Mouse (Mus musculus): ENCODE data around the gene Spice1. TPM values are rescaled to one million over a fixed set of nuclear protein-coding genes. Genes with fewer than 3 reads are reported as not detected.

Spice1 gene
- total RNA-seq, 2 experiments from 2014 or later = 4.8 to 6.2 TPM

- peak; percentile 14 for DNase-seq
- intact Hi-C loops (cut with DNase I; ENCODE audit: low total_unique reads) = no loop called here
These were observed 88.0 kb downstream of the Spice1 start for GRCm38 (mm10) chr16:44434931-44435330.

GRCm38 (mm10) chr16:44435481-44435880 is 88.6 kb downstream of the Spice1 start:
- DNase-seq = no peak

More at GRCm38 (mm10) chr16:44435481-44435880, 88.6 kb downstream of the Spice1 start:
- intact Hi-C loops (cut with DNase I; ENCODE audit: low total_unique reads) = no loop called here

Other genes with a start within 250 kb of the Spice1 start
- gene Atp6v1a, start 207.4 kb upstream of the Spice1 start, total RNA-seq (2021) = 10 to 100 TPM; 27.0 to 31.6 TPM
- 100 to 1,000 TPM; 175 to 187 TPM for gene Naa50, start 207.3 kb upstream of the Spice1 start, total RNA-seq (2021)
- gene Usf3, start 173.9 kb upstream of the Spice1 start, total RNA-seq (2021) = 10 to 100 TPM; 27.7 to 34.3 TPM
- under 1 TPM; 0.07 to 0.35 TPM for gene Sidt1, start 13.9 kb upstream of the Spice1 start, total RNA-seq (2021)
- gene Cfap44, start 47.7 kb downstream of the Spice1 start, total RNA-seq (2021) = under 1 TPM; 0.10 to 0.24 TPM
- gene Boc, start 211.8 kb downstream of the Spice1 start, total RNA-seq (2021) = 10 to 100 TPM in 1 of 2 experiments, 1 to 10 TPM in 1; 9.4 to 10.7 TPM